Mouse (Mus musculus): Measurements from ENCODE around the gene Runx2. TPM values are rescaled to one million over a fixed set of nuclear protein-coding genes. Genes with fewer than 3 reads are reported as not detected.

Runx2 gene
- polyA plus RNA-seq, 1 experiment from 2014 or later: 0.52 TPM

- WGBS: 88% methylated on average over 16 of the region's 16 CpGs
- Histone ChIP-seq H3K27me3 (replicated peaks) (no peaks in the 10 kb centered on the region), H3K4me1 (0 out of 2 replicates have a peak, but pooled peaks cover 4% of the 10 kb centered on the region), H3K4me2 (replicated peaks) (no peak overlapping the region), H3K36me3 (no peaks in the 10 kb centered on the region), H3K27ac (no peak overlapping the region), H3K9me3 (no peaks in the 10 kb centered on the region), H3K9ac (no peak overlapping the region), H3K4me3 (no peak overlapping the region)
- no peak for ATAC-seq (ENCODE audit: low FRiP score, low read depth)
These were observed 142.5 kb downstream of the Runx2 start for GRCm38 (mm10) chr17:44671946-44672692.

- H3K9ac ChIP-seq: no peak overlapping the region
- no peaks in the 10 kb centered on the region for H3K9me3 ChIP-seq
- no peak overlapping the region for H3K4me2 ChIP-seq (replicated peaks)
- H3K4me1 ChIP-seq: no peaks in the 10 kb centered on the region
- no peak overlapping the region for H3K27ac ChIP-seq
- H3K4me3 ChIP-seq: no peak overlapping the region
- no peaks in the 10 kb centered on the region for H3K27me3 ChIP-seq (replicated peaks)
- no peaks in the 10 kb centered on the region for H3K36me3 ChIP-seq
- no peak for ATAC-seq (ENCODE audit: low FRiP score, low read depth)
- 53% methylated on average over 11 of the region's 11 CpGs for WGBS
These were observed 144.6 kb downstream of the Runx2 start for GRCm38 (mm10) chr17:44669985-44670384.

- Histone ChIP-seq H3K36me3 (no peaks in the 10 kb centered on the region), H3K4me1 (no peaks in the 10 kb centered on the region), H3K4me3 (no peak overlapping the region), H3K9me3 (no peaks in the 10 kb centered on the region), H3K4me2 (replicated peaks) (no peak overlapping the region), H3K9ac (no peak overlapping the region), H3K27ac (no peak overlapping the region), H3K27me3 (replicated peaks) (no peaks in the 10 kb centered on the region)
- WGBS: 87% methylated on average over 5 of the region's 5 CpGs
- ATAC-seq (ENCODE audit: low FRiP score, low read depth): no peak
These were observed 147.3 kb downstream of the Runx2 start for GRCm38 (mm10) chr17:44667346-44667745.

- Histone ChIP-seq H3K4me1 (no peaks in the 10 kb centered on the region), H3K9ac (no peak overlapping the region), H3K4me2 (replicated peaks) (no peak overlapping the region), H3K4me3 (no peak overlapping the region), H3K9me3 (no peaks in the 10 kb centered on the region), H3K27me3 (replicated peaks) (no peaks in the 10 kb centered on the region), H3K36me3 (no peaks in the 10 kb centered on the region), H3K27ac (no peak overlapping the region)
- 81% methylated on average over 7 of the region's 7 CpGs for WGBS
- no peak for ATAC-seq (ENCODE audit: low FRiP score, low read depth)
These were observed 150.7 kb downstream of the Runx2 start for GRCm38 (mm10) chr17:44663872-44664271.

- Histone ChIP-seq H3K27me3 (replicated peaks) (no peaks in the 10 kb centered on the region), H3K9me3 (no peaks in the 10 kb centered on the region), H3K4me3 (no peak overlapping the region), H3K4me2 (replicated peaks) (no peak overlapping the region), H3K4me1 (no peaks in the 10 kb centered on the region), H3K36me3 (no peaks in the 10 kb centered on the region), H3K9ac (no peak overlapping the region), H3K27ac (no peak overlapping the region)
- 81% methylated on average over 1 of the region's 1 CpGs for WGBS
- no peak for ATAC-seq (ENCODE audit: low FRiP score, low read depth)
These were observed 151.4 kb downstream of the Runx2 start for GRCm38 (mm10) chr17:44663208-44663607.

- no peaks in the 10 kb centered on the region for H3K27me3 ChIP-seq (replicated peaks)
- ATAC-seq (ENCODE audit: low FRiP score, low read depth): no peak
- H3K9ac ChIP-seq: no peak overlapping the region
- no peaks in the 10 kb centered on the region for H3K4me1 ChIP-seq
- no peak overlapping the region for H3K27ac ChIP-seq
- no peak overlapping the region for H3K4me2 ChIP-seq (replicated peaks)
- H3K4me3 ChIP-seq: no peak overlapping the region
- 90% methylated on average over 6 of the region's 6 CpGs for WGBS
- H3K9me3 ChIP-seq: no peaks in the 10 kb centered on the region
- H3K36me3 ChIP-seq: no peaks in the 10 kb centered on the region
These were observed 152.4 kb downstream of the Runx2 start for GRCm38 (mm10) chr17:44662080-44662706.

GRCm38 (mm10) chr17:44660121-44660806 lies 154.3 kb downstream of the Runx2 start:
- WGBS: 83% methylated on average over 7 of the region's 7 CpGs
- no peak for ATAC-seq (ENCODE audit: low FRiP score, low read depth)
- no peaks in the 10 kb centered on the region for H3K27me3 ChIP-seq (replicated peaks)
- H3K4me2 ChIP-seq (replicated peaks): no peak overlapping the region
- H3K36me3 ChIP-seq: no peaks in the 10 kb centered on the region
- H3K27ac ChIP-seq: no peak overlapping the region
- H3K4me3 ChIP-seq: no peak overlapping the region
- H3K9ac ChIP-seq: no peak overlapping the region
- H3K4me1 ChIP-seq: no peaks in the 10 kb centered on the region
- no peaks in the 10 kb centered on the region for H3K9me3 ChIP-seq

GRCm38 (mm10) chr17:44654503-44654902 lies 160.1 kb downstream of the Runx2 start:
- Histone ChIP-seq H3K4me1 (0 out of 2 replicates have a peak, but pooled peaks cover under 1% of the 10 kb centered on the region), H3K36me3 (no peaks in the 10 kb centered on the region), H3K27ac (no peak overlapping the region), H3K9ac (no peak overlapping the region), H3K4me2 (replicated peaks) (no peak overlapping the region), H3K27me3 (replicated peaks) (0 out of 2 replicates have a peak, but pooled peaks cover 2% of the 10 kb centered on the region), H3K9me3 (no peaks in the 10 kb centered on the region), H3K4me3 (no peak overlapping the region)
- ATAC-seq (ENCODE audit: low FRiP score, low read depth): no peak
- WGBS: 85% methylated on average over 4 of the region's 4 CpGs

- peaks cover 8% of the 10 kb centered on the region; the same call in 1 of the 2 replicates for H3K4me1 ChIP-seq
- 0 out of 2 replicates have a peak, but pooled peaks cover 2% of the 10 kb centered on the region for H3K27me3 ChIP-seq (replicated peaks)
- H3K4me3 ChIP-seq: no peak overlapping the region
- WGBS: 96% methylated on average over 3 of the region's 3 CpGs
- H3K9ac ChIP-seq: no peak overlapping the region
- no peak overlapping the region for H3K4me2 ChIP-seq (replicated peaks)
- no peak for ATAC-seq (ENCODE audit: low FRiP score, low read depth)
- H3K36me3 ChIP-seq: no peaks in the 10 kb centered on the region
- H3K27ac ChIP-seq: no peak overlapping the region
- H3K9me3 ChIP-seq: no peaks in the 10 kb centered on the region
These were observed 161.5 kb downstream of the Runx2 start for GRCm38 (mm10) chr17:44653081-44653480.

GRCm38 (mm10) chr17:44652054-44652453 lies 162.5 kb downstream of the Runx2 start:
- Histone ChIP-seq H3K9me3 (no peaks in the 10 kb centered on the region), H3K27me3 (replicated peaks) (0 out of 2 replicates have a peak, but pooled peaks cover 2% of the 10 kb centered on the region), H3K4me3 (no peak overlapping the region), H3K27ac (no peak overlapping the region), H3K36me3 (no peaks in the 10 kb centered on the region), H3K4me1 (peaks cover 8% of the 10 kb centered on the region; the same call in 1 of the 2 replicates), H3K9ac (no peak overlapping the region), H3K4me2 (replicated peaks) (no peak overlapping the region)
- no peak for ATAC-seq (ENCODE audit: low FRiP score, low read depth)
- WGBS: 90% methylated on average over 7 of the region's 7 CpGs

- 86% methylated on average over 8 of the region's 8 CpGs for WGBS
- ATAC-seq (ENCODE audit: low FRiP score, low read depth): no peak
- no peak overlapping the region for H3K4me3 ChIP-seq
These were observed 163.0 kb downstream of the Runx2 start for GRCm38 (mm10) chr17:44651613-44652012.

GRCm38 (mm10) chr17:44650431-44650830 lies 164.2 kb downstream of the Runx2 start:
- WGBS: 87% methylated on average over 2 of the region's 2 CpGs
- Histone ChIP-seq H3K36me3 (no peaks in the 10 kb centered on the region), H3K4me3 (no peak overlapping the region), H3K4me2 (replicated peaks) (no peak overlapping the region), H3K9me3 (no peaks in the 10 kb centered on the region), H3K27ac (no peak overlapping the region), H3K4me1 (peaks cover 8% of the 10 kb centered on the region; the same call in 1 of the 2 replicates), H3K9ac (no peak overlapping the region), H3K27me3 (replicated peaks) (0 out of 2 replicates have a peak, but pooled peaks cover 2% of the 10 kb centered on the region)
- ATAC-seq (ENCODE audit: low FRiP score, low read depth): no peak

More at GRCm38 (mm10) chr17:44651613-44652012, 163.0 kb downstream of the Runx2 start:
- Histone ChIP-seq H3K36me3 (no peaks in the 10 kb centered on the region), H3K9me3 (no peaks in the 10 kb centered on the region), H3K9ac (no peak overlapping the region), H3K27ac (no peak overlapping the region), H3K4me2 (replicated peaks) (no peak overlapping the region), H3K4me1 (peaks cover 8% of the 10 kb centered on the region; the same call in 1 of the 2 replicates), H3K27me3 (replicated peaks) (0 out of 2 replicates have a peak, but pooled peaks cover 2% of the 10 kb centered on the region)
